Mouse (Mus musculus) spleen, postnatal 36 days (tissue): ENCODE measurements at regions not wholly inside any gene's neighbourhood (a gene's known extent, or its start where the extent isn't known, plus 50 kb on each side); places are given as distances from the start of the nearest gene placed in this dataset.
A peak's percentile ranks its signal among the peaks of the same experiment; 100 is the strongest.
"Not testable (repeated sequence)": the region's sequence is repeated elsewhere in the genome, so short reads cannot be mapped to it uniquely, and the experiment has no call there.

Source experiments
- DNase-seq, 2 experiments: peaks; one replicate each; pipeline ENCODE4 v3.0.0; 2022; ENCODE audit warnings: low spot score in 2 of 2, mixed read lengths in 1 of 2

DNA sequence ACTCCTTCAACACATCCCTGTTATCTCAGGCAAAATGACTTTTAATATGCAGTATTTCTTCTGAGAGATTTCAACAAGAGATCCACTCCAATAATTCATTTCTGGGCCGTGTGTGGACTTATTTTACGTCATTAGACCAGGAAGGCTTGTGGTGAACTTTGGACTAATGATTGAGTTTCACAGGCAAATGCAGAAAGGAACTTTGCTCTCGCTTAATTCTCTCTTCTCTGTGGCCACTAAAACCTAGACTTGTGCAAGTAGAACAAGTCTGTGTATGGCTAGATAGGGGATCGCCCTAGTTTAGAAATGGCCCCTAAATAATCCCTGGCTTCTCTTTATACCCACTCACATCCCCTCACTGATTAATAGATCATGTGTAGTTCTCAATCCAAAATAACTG is 50.6 kb upstream of the Ppp1r12a start:
- no peak for DNase-seq

GRCm38 (mm10) chr10:108110891-108111290 is 51.1 kb upstream of the Ppp1r12a start:
- no peak for DNase-seq

DNA sequence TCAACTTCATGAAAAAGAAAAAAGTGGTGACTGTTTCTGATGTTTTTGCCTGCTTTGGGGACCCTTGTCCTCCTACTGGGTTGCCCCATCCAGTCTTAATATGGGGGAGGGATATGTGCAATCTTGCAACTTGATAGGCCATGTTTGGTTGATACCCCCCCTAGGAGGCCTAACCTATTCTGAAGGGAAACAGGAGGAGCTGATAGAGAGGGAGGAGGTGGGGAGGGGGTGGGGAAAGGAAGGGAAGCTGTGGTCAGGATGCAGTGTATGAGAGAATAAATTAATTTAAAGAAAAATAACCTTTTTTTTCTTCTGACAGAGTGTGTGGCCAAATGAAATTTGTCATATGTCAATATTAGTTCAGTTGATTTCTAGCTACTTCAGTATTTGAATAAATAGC is 51.8 kb upstream of the Ppp1r12a start:
- no peak for DNase-seq

DNA sequence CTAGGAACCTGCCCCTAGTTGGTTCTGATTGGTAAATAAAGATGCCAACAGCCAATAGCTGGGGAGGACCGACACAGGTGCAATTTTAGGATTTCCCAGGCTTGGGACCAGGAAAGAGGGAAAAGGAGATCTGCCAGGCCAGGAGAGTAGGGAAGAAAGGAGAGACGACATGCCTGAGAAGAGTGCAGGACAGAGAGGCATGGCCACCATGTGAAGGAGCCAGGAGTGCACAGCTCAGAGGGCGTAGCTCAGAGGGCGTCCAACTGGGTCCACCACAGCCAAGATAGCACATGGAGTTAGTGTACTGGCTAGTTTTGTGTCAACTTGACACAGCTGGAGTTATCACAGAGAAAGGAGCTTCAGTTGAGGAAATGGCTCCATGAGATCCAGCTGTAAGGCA is 53.5 kb upstream of the Ppp1r12a start:
- not testable (repeated sequence) for DNase-seq

GRCm38 (mm10) chr10:108101521-108101920 is 60.5 kb upstream of the Ppp1r12a start:
- DNase-seq = no peak

GRCm38 (mm10) chr10:108093043-108093442 is 69.0 kb upstream of the Ppp1r12a start:
- no peak for DNase-seq

DNA sequence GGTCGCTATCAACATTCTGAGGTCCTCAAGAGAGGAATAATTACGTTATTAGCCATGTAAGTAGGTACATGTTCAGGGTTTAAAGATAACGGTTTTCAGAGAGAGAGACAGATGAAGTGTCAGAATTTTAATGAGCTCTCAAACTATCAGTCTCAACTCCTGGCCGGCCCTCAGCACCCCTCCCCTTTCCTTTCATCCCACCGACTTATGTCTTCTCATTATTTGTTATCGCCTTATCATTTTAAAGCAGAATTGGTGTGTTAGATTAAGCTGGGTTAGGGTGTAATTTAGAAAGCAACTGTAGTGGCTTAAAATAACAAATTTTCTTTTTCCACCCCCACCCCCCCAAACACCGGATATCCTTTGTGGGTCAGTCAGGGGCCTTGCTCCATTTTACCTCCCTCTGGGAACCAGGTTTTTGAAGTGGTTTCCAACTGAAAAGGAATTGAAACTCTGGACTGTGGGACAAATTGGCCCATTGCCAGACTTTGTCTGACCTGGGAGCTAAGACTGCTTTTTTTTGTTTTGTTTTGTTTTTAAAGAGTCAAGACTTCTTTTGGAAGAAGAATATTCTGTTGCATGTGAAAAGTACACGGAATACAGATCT is 72.5 kb upstream of the Ppp1r12a start:
- peak in 1 of 2 experiments; percentile 7 for DNase-seq

DNA sequence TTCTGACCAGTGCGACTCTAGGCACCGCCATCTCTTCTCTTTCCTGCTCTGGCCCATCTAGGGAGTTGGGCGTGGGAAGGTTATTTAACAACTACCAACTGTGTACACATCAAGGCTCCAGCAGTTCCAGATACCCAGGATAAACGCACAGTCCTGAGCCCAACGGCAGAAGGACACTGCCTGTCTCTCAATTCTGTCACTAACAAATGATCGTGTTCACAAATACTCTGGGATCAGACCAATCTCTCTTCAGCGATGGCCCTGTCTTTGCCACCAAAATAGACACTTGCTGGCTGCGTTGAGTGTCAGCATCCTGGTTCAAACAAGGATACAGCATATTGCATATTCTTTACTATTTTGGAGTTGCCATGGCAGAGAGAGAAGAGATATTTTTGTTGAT is 73.1 kb upstream of the Ppp1r12a start:
- DNase-seq = no peak

GRCm38 (mm10) chr10:108088209-108088608 is 73.8 kb upstream of the Ppp1r12a start:
- DNase-seq = no peak

DNA sequence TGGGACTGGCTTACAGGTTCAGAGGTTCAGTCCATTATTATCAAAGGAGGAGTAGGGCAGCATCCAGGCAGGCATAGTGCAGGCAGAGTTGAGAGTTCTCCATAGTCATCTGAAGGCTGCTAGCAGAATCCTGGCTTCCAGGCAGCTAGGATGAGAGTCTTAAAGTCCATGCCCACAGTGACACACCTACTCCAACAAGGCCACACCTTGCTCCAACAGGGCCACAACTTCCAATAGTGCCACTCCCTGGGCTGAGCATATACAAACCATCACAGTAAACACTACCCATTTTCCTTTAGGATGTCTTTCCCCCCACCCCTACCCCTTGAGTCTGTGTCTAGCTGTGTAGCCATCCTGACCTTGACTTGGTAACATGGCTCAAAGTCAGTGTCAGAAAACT is 78.8 kb upstream of the Ppp1r12a start:
- no peak for DNase-seq

GRCm38 (mm10) chr10:108075144-108075543 is 86.8 kb upstream of the Ppp1r12a start:
- DNase-seq = no peak

GRCm38 (mm10) chr10:108073828-108074227 is 88.2 kb upstream of the Ppp1r12a start:
- no peak for DNase-seq

DNA sequence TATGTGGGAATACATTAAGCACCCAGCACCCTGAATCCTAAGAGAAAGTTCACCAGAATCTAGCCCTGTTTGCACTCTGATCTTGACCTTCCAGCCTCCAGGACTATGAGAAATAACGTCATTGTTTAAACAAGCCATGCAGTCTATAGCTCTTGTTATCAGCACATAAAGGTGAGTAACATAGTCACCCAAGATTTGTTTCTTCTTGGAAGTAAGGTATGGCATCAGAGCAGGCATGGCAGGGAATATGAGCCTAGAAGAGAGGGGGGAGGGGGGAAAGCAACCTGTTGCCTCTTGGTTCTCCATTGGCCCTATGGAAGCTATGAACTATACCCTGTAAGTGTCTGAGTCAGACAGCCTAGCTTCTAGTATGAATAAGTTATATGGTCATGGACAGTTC is 89.8 kb upstream of the Ppp1r12a start:
- DNase-seq = no peak

- DNase-seq = no peak
Measured at GRCm38 (mm10) chr10:108071424-108071823, 90.6 kb upstream of the Ppp1r12a start.

- no peak for DNase-seq
Measured at GRCm38 (mm10) chr10:108067723-108068122, 94.3 kb upstream of the Ppp1r12a start.

DNA sequence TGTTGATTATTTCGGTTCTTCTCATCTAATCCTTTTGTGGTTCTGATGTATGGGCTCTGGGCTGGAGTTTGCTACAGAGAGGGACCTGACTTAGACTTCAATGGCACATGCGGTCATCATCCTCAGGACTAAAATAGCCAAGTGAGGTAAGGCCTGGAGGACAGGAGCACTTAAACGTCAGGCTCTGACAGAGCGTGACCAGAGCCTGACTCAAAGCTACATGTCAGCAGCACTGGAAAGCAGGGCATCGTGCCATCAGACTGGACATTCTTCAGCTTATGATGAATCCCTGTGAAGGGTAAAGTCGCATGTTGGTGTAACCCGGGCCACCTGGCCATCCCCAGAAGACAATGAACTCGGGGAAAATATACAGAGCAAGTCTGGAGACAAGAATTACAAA is 95.8 kb upstream of the Ppp1r12a start:
- no peak for DNase-seq

DNA sequence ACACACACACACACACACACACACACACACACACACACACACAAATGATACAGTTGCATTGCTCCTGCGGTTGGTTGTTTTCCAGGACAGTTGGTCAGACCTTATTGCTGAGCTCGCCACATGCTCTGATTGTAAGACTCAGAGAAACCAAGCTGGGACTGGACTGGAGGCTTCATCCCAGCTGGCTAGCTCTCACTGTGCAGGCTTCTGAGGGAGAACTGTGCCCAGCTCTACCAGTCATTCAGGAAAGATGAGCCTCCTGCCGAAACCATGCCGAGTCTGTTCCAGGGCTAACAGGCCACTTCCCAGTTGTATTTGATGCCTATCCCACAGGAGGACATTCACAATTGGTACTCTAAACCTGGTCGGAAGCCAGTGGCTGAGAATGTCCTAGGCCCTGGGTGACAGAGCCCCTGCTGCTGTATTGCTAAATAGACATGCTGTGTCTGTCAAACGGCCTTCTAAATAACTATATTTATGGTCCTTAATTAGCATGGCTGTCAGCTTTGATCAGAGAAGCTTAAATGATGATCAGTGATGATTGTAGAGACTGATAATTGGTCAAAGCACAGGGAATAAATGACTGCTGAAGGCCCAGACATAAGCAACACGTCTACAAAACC is 100.1 kb upstream of the Ppp1r12a start:
- no peak for DNase-seq

- DNase-seq = no peak
Measured at GRCm38 (mm10) chr10:108060554-108060953, 101.4 kb upstream of the Ppp1r12a start.

GRCm38 (mm10) chr10:108051637-108052036 is 110.4 kb upstream of the Ppp1r12a start:
- DNase-seq = no peak

DNA sequence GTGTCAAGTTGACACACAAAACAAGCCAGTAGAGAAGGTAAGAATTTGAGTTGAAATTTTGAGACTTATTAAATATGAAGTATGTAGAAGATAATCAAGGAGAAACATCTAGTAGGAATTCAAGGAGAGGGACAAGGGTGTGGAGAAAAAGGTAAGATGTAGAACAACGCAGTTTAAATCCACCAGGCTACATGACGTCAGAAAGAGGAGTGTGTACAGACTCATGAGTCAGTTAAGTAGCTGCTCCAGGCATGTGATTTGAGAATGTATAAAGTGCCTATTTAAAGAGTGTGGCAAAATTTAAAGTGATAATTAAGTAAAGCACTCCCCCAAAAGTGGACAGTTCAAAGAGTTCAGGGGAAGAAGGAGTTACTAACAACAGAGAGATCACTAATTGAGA is 113.6 kb upstream of the Ppp1r12a start:
- DNase-seq = no peak

DNA sequence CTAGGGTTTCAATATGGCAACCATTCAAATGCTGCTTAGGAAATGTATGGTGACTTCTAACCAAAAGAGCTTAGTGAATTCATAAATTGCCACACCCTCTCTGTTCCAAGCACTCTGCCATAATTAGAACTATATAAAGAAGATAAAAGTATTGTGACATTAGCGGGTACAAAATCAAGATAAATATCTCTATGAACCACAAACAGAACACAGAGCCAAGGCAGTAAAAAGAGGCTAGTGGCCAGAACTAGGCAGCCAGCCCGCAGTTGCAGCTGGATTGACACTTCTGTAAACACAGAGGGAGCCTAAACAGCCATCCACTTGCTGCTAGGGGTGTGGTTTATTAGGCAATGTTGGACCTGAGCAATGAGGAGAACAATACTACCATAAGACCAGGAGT is 118.5 kb upstream of the Ppp1r12a start:
- DNase-seq = no peak

DNA sequence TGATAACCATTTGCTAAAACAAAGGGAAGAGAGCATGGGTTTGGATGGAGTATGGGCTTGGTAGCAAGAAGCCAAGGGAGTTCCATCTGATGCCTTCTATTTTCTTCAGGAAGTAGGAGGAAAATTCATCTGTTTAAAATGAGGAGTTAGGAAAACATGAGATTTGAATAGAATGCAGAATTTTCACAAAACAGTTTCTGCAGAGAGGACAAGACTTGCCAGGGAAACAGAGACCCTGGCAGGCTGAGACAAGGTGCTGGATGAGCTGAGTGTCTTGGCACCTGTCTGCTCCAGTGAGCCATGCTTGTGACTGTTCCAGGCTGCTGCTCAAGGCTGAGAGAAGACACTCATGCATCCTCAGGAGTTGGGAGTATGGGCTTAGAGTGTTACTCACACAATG is 122.0 kb upstream of the Ppp1r12a start:
- no peak for DNase-seq

DNA sequence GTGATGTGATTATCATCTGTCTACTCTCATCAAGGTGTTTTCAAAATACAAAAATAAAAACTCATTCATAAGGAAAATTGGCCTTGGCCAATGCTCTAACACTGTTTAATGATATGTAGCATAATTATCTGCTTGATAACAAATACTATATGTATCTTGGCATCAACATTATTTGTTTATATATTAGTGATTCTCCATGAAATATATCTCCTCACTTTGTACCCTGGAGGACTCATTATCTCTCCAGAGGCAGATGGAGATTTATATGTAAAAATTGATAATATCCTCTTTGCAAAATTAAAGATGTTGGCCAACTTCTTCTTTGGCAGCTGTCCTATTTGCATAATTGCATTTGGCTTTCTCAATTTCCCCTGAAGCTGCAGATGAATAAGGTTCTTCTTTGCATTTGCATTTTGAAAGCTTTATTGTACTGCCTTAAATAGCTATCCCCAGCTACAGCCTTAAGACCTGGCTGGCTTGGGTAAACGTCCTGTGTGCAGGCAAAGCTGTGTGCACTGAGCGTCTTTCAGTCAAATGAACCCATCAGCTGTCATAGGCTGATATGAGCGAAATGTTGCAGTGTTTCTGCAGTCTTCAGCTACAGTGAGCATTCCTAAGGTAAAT is 124.7 kb upstream of the Otogl start:
- DNase-seq = no peak
